Mouse (Mus musculus) embryonic facial prominence, embryonic 13.5 days (tissue): ENCODE data around the gene Gpatch4. TPM values are rescaled to one million over a fixed set of nuclear protein-coding genes. Genes with fewer than 3 reads are reported as not detected.

Source experiments
- ATAC-seq: fragments of 200-750 bp; cut with Nextera tagmentation; 2 replicates; pipeline ENCODE4 v1.8.0; 2017; ENCODE audit warnings: low read depth; ENCODE audit not compliant: insufficient number of reproducible peaks, insufficient read depth, low FRiP score, low TSS enrichment
- H3K27ac ChIP-seq: fragments of 300-500 bp; sonication (generic); 2 replicates; pipeline ENCODE4 v1.5.1; 2015; ENCODE audit warnings: moderate library complexity, mild to moderate bottlenecking, inconsistent platforms
- H3K27me3 ChIP-seq: fragments of 300-500 bp; sonication (generic); 2 replicates; pipeline ENCODE4 v1.6.1; 2015; ENCODE audit warnings: mild to moderate bottlenecking, inconsistent platforms
- H3K36me3 ChIP-seq: fragments of 300-500 bp; sonication (generic); 2 replicates; pipeline ENCODE4 v1.6.1; 2015; ENCODE audit warnings: mild to moderate bottlenecking, inconsistent platforms
- H3K4me1 ChIP-seq: fragments of 300-500 bp; sonication (generic); 2 replicates; pipeline ENCODE4 v1.6.1; 2015; ENCODE audit warnings: inconsistent platforms
- H3K4me2 ChIP-seq: fragments of 300-500 bp; sonication (generic); 2 replicates; pipeline ENCODE4 v1.6.1; 2015; ENCODE audit warnings: moderate library complexity, mild to moderate bottlenecking, inconsistent platforms
- H3K4me3 ChIP-seq: fragments of 300-500 bp; sonication (generic); 2 replicates; pipeline ENCODE4 v1.5.1; 2015; ENCODE audit warnings: mild to moderate bottlenecking, inconsistent platforms
- H3K9ac ChIP-seq: fragments of 300-500 bp; sonication (generic); 2 replicates; pipeline ENCODE4 v1.6.1; 2015; ENCODE audit warnings: mild to moderate bottlenecking, inconsistent platforms
- H3K9me3 ChIP-seq: fragments of 300-500 bp; sonication (generic); 2 replicates; pipeline ENCODE4 v1.6.1; 2016; ENCODE audit warnings: inconsistent platforms
- WGBS: fragments of 180-500 bp; shearing (Covaris S2); methylation state at CpG from one replicate; pipeline ENCODE4 v1.1.7; 2015; ENCODE audit warnings: mixed read lengths; 5-methylcytosine and 5-hydroxymethylcytosine counted together
- polyA plus RNA-seq: library from polyadenylated mRNA; unstranded; fragments of >200 nt; fragmentation: Nextera tagmentation; extraction: Ambion mirVana; gene quantifications from 2 replicates; pipeline ENCODE4 v1.2.1, GENCODE M21; 2015

Gpatch4 gene
- polyA plus RNA-seq, 1 experiment from 2014 or later, result 38.5 TPM

- WGBS, result 2% methylated on average over 13 of the region's 13 CpGs
- no peaks in the 10 kb centered on the region for H3K9me3 ChIP-seq
- ATAC-seq, result no peak
- H3K4me2 ChIP-seq, result peak overlapping the region; percentile 76
- H3K27me3 ChIP-seq, result no peaks in the 10 kb centered on the region
- peak overlapping the region; percentile 68 for H3K4me3 ChIP-seq
- H3K36me3 ChIP-seq, result peaks cover 15% of the 10 kb centered on the region
- H3K9ac ChIP-seq, result peak overlapping the region; percentile 74
- H3K27ac ChIP-seq, result no peak overlapping the region
- peaks cover 16% of the 10 kb centered on the region for H3K4me1 ChIP-seq
These were observed 39.3 kb downstream of the Gpatch4 start for GRCm38 (mm10) chr3:88082224-88082618.

- Histone ChIP-seq H3K4me2 (peak overlapping the region; percentile 76), H3K9me3 (no peaks in the 10 kb centered on the region), H3K36me3 (peaks cover 15% of the 10 kb centered on the region), H3K4me3 (peak overlapping the region; percentile 68), H3K9ac (peak overlapping the region; percentile 74), H3K4me1 (peaks cover 16% of the 10 kb centered on the region), H3K27me3 (no peaks in the 10 kb centered on the region), H3K27ac (0 out of 2 replicates have a peak overlapping the region, but pooled peaks have one; percentile 12)
- no peak for ATAC-seq
- 8% methylated on average over 4 of the region's 4 CpGs for WGBS
These were observed 39.8 kb downstream of the Gpatch4 start for GRCm38 (mm10) chr3:88082663-88083062.

DNA sequence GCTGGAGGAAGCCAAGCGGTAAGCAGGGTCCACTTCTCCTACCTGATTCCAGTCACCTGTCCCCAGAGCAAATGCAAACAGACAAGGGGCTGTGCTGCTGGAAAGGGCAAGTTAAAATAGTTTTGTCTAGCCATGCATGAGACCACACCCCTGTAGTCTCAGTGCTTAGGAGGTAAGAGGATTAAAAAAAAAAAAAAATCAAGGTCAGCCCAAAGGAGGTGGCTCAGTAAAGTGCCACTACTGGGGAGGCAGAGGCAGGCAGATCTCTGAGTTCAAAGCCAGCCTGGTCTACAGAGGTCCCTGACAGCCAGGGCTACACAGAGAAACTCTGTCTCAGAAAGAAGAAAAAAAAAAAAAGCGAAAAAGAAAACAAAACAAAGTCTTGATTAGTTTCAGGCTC, 41.1 kb downstream of the Gpatch4 start:
- 93% methylated on average over 2 of the region's 2 CpGs for WGBS
- H3K4me2 ChIP-seq, result no peak overlapping the region

GRCm38 (mm10) chr3:88085459-88085858, 42.6 kb downstream of the Gpatch4 start:
- Histone ChIP-seq H3K4me1 (peaks cover 16% of the 10 kb centered on the region), H3K27me3 (no peaks in the 10 kb centered on the region), H3K4me2 (no peak overlapping the region), H3K9ac (no peak overlapping the region), H3K9me3 (no peaks in the 10 kb centered on the region), H3K4me3 (no peak overlapping the region), H3K27ac (0 out of 2 replicates have a peak overlapping the region, but pooled peaks have one; percentile 64), H3K36me3 (peaks cover 40% of the 10 kb centered on the region)
- 43% methylated on average over 3 of the region's 9 CpGs for WGBS
- no peak for ATAC-seq

More for the DNA sequence above, 41.1 kb downstream of the Gpatch4 start:
- H3K27ac ChIP-seq, result no peak overlapping the region
- peaks cover 25% of the 10 kb centered on the region for H3K36me3 ChIP-seq
- no peaks in the 10 kb centered on the region for H3K27me3 ChIP-seq
- no peak overlapping the region for H3K4me3 ChIP-seq
- no peaks in the 10 kb centered on the region for H3K9me3 ChIP-seq
- ATAC-seq, result no peak
- no peak overlapping the region for H3K9ac ChIP-seq
- H3K4me1 ChIP-seq, result peaks cover 16% of the 10 kb centered on the region

DNA sequence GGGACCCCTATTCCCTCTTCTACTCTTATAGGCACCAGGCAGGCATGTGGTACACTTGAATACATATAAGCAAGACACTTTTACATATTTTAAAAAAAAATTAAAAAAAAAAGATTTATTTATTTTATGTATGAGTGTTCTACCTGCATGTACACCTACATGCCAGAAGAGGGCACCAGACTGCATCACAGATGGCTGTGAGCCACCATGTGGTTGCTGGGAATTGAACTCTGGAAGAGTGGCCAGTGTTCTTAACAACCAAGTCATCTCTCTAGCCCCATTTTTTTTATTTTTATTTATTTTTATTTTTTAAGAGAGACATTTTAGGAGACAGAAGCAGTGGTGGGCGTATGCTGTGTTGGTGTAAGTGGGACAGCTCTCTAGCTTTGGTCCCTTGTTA, 44.8 kb downstream of the Gpatch4 start:
- Histone ChIP-seq H3K4me1 (peaks cover 5% of the 10 kb centered on the region), H3K36me3 (peaks cover 62% of the 10 kb centered on the region), H3K27me3 (no peaks in the 10 kb centered on the region), H3K27ac (no peak overlapping the region), H3K4me3 (no peak overlapping the region), H3K9me3 (no peaks in the 10 kb centered on the region), H3K4me2 (no peak overlapping the region), H3K9ac (no peak overlapping the region)
- ATAC-seq, result no peak
- 93% methylated on average over 1 of the region's 1 CpGs for WGBS

DNA sequence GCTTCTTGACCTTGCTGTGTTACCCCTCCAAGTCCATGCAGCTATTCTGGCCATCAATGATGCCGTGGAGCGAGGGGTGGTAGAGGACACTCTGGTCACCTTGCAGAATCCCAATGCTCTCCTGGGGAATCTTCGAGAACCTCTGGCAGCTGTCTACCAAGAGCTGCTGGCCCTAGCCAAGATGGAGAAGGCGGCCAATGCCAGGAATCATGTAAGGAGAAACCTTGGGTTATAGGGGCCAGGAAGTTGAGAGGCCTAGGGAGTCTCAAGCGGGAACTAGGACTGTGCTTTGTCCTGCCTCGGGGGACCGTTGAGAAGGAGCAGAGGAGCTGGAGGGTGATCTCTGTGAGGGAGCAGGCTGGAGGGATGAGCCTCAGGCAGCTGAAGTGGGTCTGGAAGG, 47.2 kb downstream of the Gpatch4 start:
- Histone ChIP-seq H3K27ac (no peak overlapping the region), H3K27me3 (no peaks in the 10 kb centered on the region), H3K9ac (no peak overlapping the region), H3K9me3 (no peaks in the 10 kb centered on the region), H3K4me3 (no peak overlapping the region), H3K36me3 (peaks cover 82% of the 10 kb centered on the region), H3K4me2 (no peak overlapping the region), H3K4me1 (no peaks in the 10 kb centered on the region)
- WGBS, result 88% methylated on average over 7 of the region's 7 CpGs
- ATAC-seq, result no peak

- Histone ChIP-seq H3K9ac (no peak overlapping the region), H3K27me3 (no peaks in the 10 kb centered on the region), H3K27ac (no peak overlapping the region), H3K4me1 (no peaks in the 10 kb centered on the region), H3K4me2 (no peak overlapping the region), H3K9me3 (no peaks in the 10 kb centered on the region), H3K4me3 (no peak overlapping the region), H3K36me3 (peaks cover 84% of the 10 kb centered on the region)
- ATAC-seq, result no peak
- 95% methylated on average over 6 of the region's 6 CpGs for WGBS
These were observed 47.7 kb downstream of the Gpatch4 start for GRCm38 (mm10) chr3:88090616-88091015.

GRCm38 (mm10) chr3:88094126-88094525, 51.2 kb downstream of the Gpatch4 start:
- 80% methylated on average over 5 of the region's 5 CpGs for WGBS
- H3K4me2 ChIP-seq, result no peak overlapping the region
- H3K9me3 ChIP-seq, result no peaks in the 10 kb centered on the region
- H3K9ac ChIP-seq, result no peak overlapping the region
- H3K27me3 ChIP-seq, result no peaks in the 10 kb centered on the region
- peaks cover 90% of the 10 kb centered on the region for H3K36me3 ChIP-seq
- no peaks in the 10 kb centered on the region for H3K4me1 ChIP-seq
- ATAC-seq, result no peak
- no peak overlapping the region for H3K27ac ChIP-seq
- no peak overlapping the region for H3K4me3 ChIP-seq

- Histone ChIP-seq H3K9ac (no peak overlapping the region), H3K4me2 (no peak overlapping the region), H3K4me1 (no peaks in the 10 kb centered on the region), H3K27ac (no peak overlapping the region), H3K9me3 (no peaks in the 10 kb centered on the region), H3K27me3 (no peaks in the 10 kb centered on the region), H3K4me3 (no peak overlapping the region), H3K36me3 (peaks cover 88% of the 10 kb centered on the region)
- 85% methylated on average over 6 of the region's 6 CpGs for WGBS
- ATAC-seq, result no peak
These were observed 54.8 kb downstream of the Gpatch4 start for GRCm38 (mm10) chr3:88097666-88098065.

- H3K9ac ChIP-seq, result no peak overlapping the region
- 81% methylated on average over 3 of the region's 3 CpGs for WGBS
- H3K4me1 ChIP-seq, result no peaks in the 10 kb centered on the region
- H3K27ac ChIP-seq, result no peak overlapping the region; the same call in 1 of the 2 replicates
- peaks cover 89% of the 10 kb centered on the region for H3K36me3 ChIP-seq
- H3K9me3 ChIP-seq, result no peaks in the 10 kb centered on the region
- ATAC-seq, result no peak
- no peak overlapping the region for H3K4me3 ChIP-seq
- H3K4me2 ChIP-seq, result no peak overlapping the region
- no peaks in the 10 kb centered on the region for H3K27me3 ChIP-seq
These were observed 57.3 kb downstream of the Gpatch4 start for GRCm38 (mm10) chr3:88100251-88100650.

GRCm38 (mm10) chr3:88101736-88102135, 58.8 kb downstream of the Gpatch4 start:
- WGBS, result 89% methylated on average over 7 of the region's 7 CpGs
- Histone ChIP-seq H3K4me1 (no peaks in the 10 kb centered on the region), H3K36me3 (peaks cover 94% of the 10 kb centered on the region), H3K9ac (no peak overlapping the region), H3K4me2 (no peak overlapping the region), H3K27ac (no peak overlapping the region), H3K4me3 (no peak overlapping the region), H3K9me3 (no peaks in the 10 kb centered on the region), H3K27me3 (no peaks in the 10 kb centered on the region)
- ATAC-seq, result no peak

GRCm38 (mm10) chr3:88102196-88102595, 59.3 kb downstream of the Gpatch4 start:
- H3K27me3 ChIP-seq, result no peaks in the 10 kb centered on the region
- H3K4me3 ChIP-seq, result no peak overlapping the region
- WGBS, result 89% methylated on average over 6 of the region's 6 CpGs
- no peak overlapping the region for H3K4me2 ChIP-seq
- no peaks in the 10 kb centered on the region for H3K4me1 ChIP-seq
- 0 out of 2 replicates have a peak overlapping the region, but pooled peaks have one; percentile 21 for H3K9ac ChIP-seq
- H3K27ac ChIP-seq, result 0 out of 2 replicates have a peak overlapping the region, but pooled peaks have one; percentile 28
- H3K36me3 ChIP-seq, result peaks cover 93% of the 10 kb centered on the region
- ATAC-seq, result no peak
- no peaks in the 10 kb centered on the region for H3K9me3 ChIP-seq
